Mouse (Mus musculus) heart, embryonic 12.5 days (tissue): ENCODE data around the gene B4galt2. TPM values are rescaled to one million over a fixed set of nuclear protein-coding genes. Genes with fewer than 3 reads are reported as not detected.

Experiments used
- ATAC-seq: fragments of 200-750 bp; cut with Nextera tagmentation; 2 replicates; pipeline ENCODE4 v1.8.0; 2017; ENCODE audit warnings: moderate TSS enrichment, moderate library complexity; ENCODE audit not compliant: insufficient number of reproducible peaks, low FRiP score
- H3K27ac ChIP-seq: fragments of 300-500 bp; sonication (generic); 2 replicates; pipeline ENCODE4 v1.5.1; 2016; ENCODE audit warnings: mild to moderate bottlenecking, moderate library complexity; ENCODE audit not compliant: poor library complexity, severe bottlenecking
- H3K27me3 ChIP-seq: fragments of 300-500 bp; sonication (generic); replicated peaks from 2 replicates; pipeline ENCODE4 v1.6.1; 2016; ENCODE audit warnings: mild to moderate bottlenecking, moderate library complexity
- H3K36me3 ChIP-seq: fragments of 300-500 bp; sonication (generic); 2 replicates; pipeline ENCODE4 v1.6.1; 2016; ENCODE audit warnings: mild to moderate bottlenecking, moderate library complexity
- H3K4me1 ChIP-seq: fragments of 300-500 bp; sonication (generic); replicated peaks from 2 replicates; pipeline ENCODE4 v1.6.1; 2016; ENCODE audit warnings: mild to moderate bottlenecking
- H3K4me2 ChIP-seq: fragments of 300-500 bp; sonication (generic); 2 replicates; pipeline ENCODE4 v1.6.1; 2016; ENCODE audit warnings: mild to moderate bottlenecking, moderate library complexity
- H3K4me3 ChIP-seq: fragments of 300-500 bp; sonication (generic); 2 replicates; pipeline ENCODE4 v1.5.1; 2016; ENCODE audit warnings: mild to moderate bottlenecking
- H3K9ac ChIP-seq: fragments of 300-500 bp; sonication (generic); 2 replicates; pipeline ENCODE4 v1.6.1; 2016; ENCODE audit warnings: mild to moderate bottlenecking, moderate library complexity
- H3K9me3 ChIP-seq: fragments of 300-500 bp; sonication (generic); replicated peaks from 2 replicates; pipeline ENCODE4 v1.6.1; 2016; ENCODE audit warnings: mild to moderate bottlenecking, moderate library complexity
- WGBS: fragments of 180-500 bp; shearing (Covaris S2); methylation state at CpG from one replicate; pipeline ENCODE4 v1.1.7; 2016; 5-methylcytosine and 5-hydroxymethylcytosine counted together
- polyA plus RNA-seq: library from polyadenylated mRNA; unstranded; fragments of >200 nt; fragmentation: Nextera tagmentation; extraction: Ambion mirVana; gene quantifications from 2 replicates; pipeline ENCODE4 v1.2.1, GENCODE M21; 2016

Gene B4galt2
- polyA plus RNA-seq, 1 experiment from 2014 or later, result 18.3 TPM

- Histone ChIP-seq H3K9me3 (no peaks in the 10 kb centered on the region), H3K4me1 (peaks cover 29% of the 10 kb centered on the region), H3K4me2 (no peak overlapping the region), H3K36me3 (peaks cover 12% of the 10 kb centered on the region), H3K9ac (no peak overlapping the region), H3K4me3 (no peak overlapping the region), H3K27me3 (peaks cover 38% of the 10 kb centered on the region), H3K27ac (no peak overlapping the region)
- no peak for ATAC-seq
- WGBS, result 70% methylated on average over 9 of the region's 9 CpGs
Observed at GRCm38 (mm10) chr4:117869317-117869716, 14.0 kb downstream of the B4galt2 start.

- H3K9ac ChIP-seq, result peak overlapping the region; percentile 3
- 17% methylated on average over 24 of the region's 24 CpGs for WGBS
- H3K27ac ChIP-seq, result no peak overlapping the region
- no peaks in the 10 kb centered on the region for H3K9me3 ChIP-seq
- ATAC-seq, result no peak
- H3K36me3 ChIP-seq, result no peaks in the 10 kb centered on the region
- peak overlapping the region; percentile 18 for H3K4me2 ChIP-seq
- H3K4me1 ChIP-seq, result peaks cover 25% of the 10 kb centered on the region
- peaks cover 38% of the 10 kb centered on the region for H3K27me3 ChIP-seq
- no peak overlapping the region for H3K4me3 ChIP-seq
Observed at GRCm38 (mm10) chr4:117867823-117868222, 15.5 kb downstream of the B4galt2 start.

GRCm38 (mm10) chr4:117867000-117867399, 16.3 kb downstream of the B4galt2 start:
- WGBS, result 63% methylated on average over 6 of the region's 6 CpGs
- H3K9me3 ChIP-seq, result no peaks in the 10 kb centered on the region
- H3K27ac ChIP-seq, result no peak overlapping the region
- peaks cover 38% of the 10 kb centered on the region for H3K27me3 ChIP-seq
- H3K4me1 ChIP-seq, result peaks cover 21% of the 10 kb centered on the region
- no peak overlapping the region for H3K4me3 ChIP-seq
- H3K4me2 ChIP-seq, result no peak overlapping the region
- no peak overlapping the region for H3K9ac ChIP-seq
- no peaks in the 10 kb centered on the region for H3K36me3 ChIP-seq
- no peak for ATAC-seq

- peak; percentile 30; the same call in 1 of the 2 replicates for ATAC-seq
- Histone ChIP-seq H3K4me2 (no peak overlapping the region), H3K9me3 (no peaks in the 10 kb centered on the region), H3K27me3 (peaks cover 38% of the 10 kb centered on the region), H3K27ac (no peak overlapping the region), H3K9ac (no peak overlapping the region), H3K36me3 (no peaks in the 10 kb centered on the region), H3K4me1 (peaks cover 12% of the 10 kb centered on the region), H3K4me3 (no peak overlapping the region)
- WGBS, result 66% methylated on average over 9 of the region's 9 CpGs
Observed at GRCm38 (mm10) chr4:117866083-117866482, 17.2 kb downstream of the B4galt2 start.

- Histone ChIP-seq H3K9ac (no peak overlapping the region), H3K9me3 (no peaks in the 10 kb centered on the region), H3K27me3 (peaks cover 13% of the 10 kb centered on the region), H3K4me2 (no peak overlapping the region), H3K36me3 (no peaks in the 10 kb centered on the region), H3K4me3 (no peak overlapping the region), H3K4me1 (peaks cover 11% of the 10 kb centered on the region), H3K27ac (no peak overlapping the region)
- 42% methylated on average over 4 of the region's 4 CpGs for WGBS
- 0 out of 2 replicates have a peak, but pooled peaks have one; percentile 13 for ATAC-seq
Observed at GRCm38 (mm10) chr4:117862823-117863222, 20.5 kb downstream of the B4galt2 start.

GRCm38 (mm10) chr4:117860570-117860969, 22.7 kb downstream of the B4galt2 start:
- H3K4me1 ChIP-seq, result peaks cover 6% of the 10 kb centered on the region
- H3K4me3 ChIP-seq, result no peak overlapping the region
- WGBS, result 84% methylated on average over 9 of the region's 9 CpGs
- no peak overlapping the region for H3K4me2 ChIP-seq
- H3K9me3 ChIP-seq, result no peaks in the 10 kb centered on the region
- no peak overlapping the region for H3K9ac ChIP-seq
- H3K36me3 ChIP-seq, result peaks cover 12% of the 10 kb centered on the region
- peaks cover 11% of the 10 kb centered on the region; the same call in 1 of the 2 replicates for H3K27me3 ChIP-seq
- ATAC-seq, result no peak
- H3K27ac ChIP-seq, result no peak overlapping the region

GRCm38 (mm10) chr4:117858794-117859193, 24.5 kb downstream of the B4galt2 start:
- 72% methylated on average over 3 of the region's 3 CpGs for WGBS
- Histone ChIP-seq H3K9me3 (no peaks in the 10 kb centered on the region), H3K36me3 (peaks cover 12% of the 10 kb centered on the region), H3K27me3 (peaks cover 6% of the 10 kb centered on the region; the same call in 1 of the 2 replicates), H3K27ac (no peak overlapping the region), H3K4me3 (no peak overlapping the region), H3K4me2 (no peak overlapping the region), H3K4me1 (peaks cover 24% of the 10 kb centered on the region), H3K9ac (no peak overlapping the region)
- ATAC-seq, result 0 out of 2 replicates have a peak, but pooled peaks have one; percentile 17

- Histone ChIP-seq H3K36me3 (peaks cover 12% of the 10 kb centered on the region), H3K9ac (no peak overlapping the region), H3K27me3 (peaks cover 6% of the 10 kb centered on the region; the same call in 1 of the 2 replicates), H3K4me2 (no peak overlapping the region), H3K4me1 (peaks cover 22% of the 10 kb centered on the region), H3K27ac (no peak overlapping the region), H3K4me3 (no peak overlapping the region), H3K9me3 (no peaks in the 10 kb centered on the region)
- ATAC-seq, result 0 out of 2 replicates have a peak, but pooled peaks have one; percentile 16
- WGBS, result 75% methylated on average over 9 of the region's 9 CpGs
Observed at GRCm38 (mm10) chr4:117855146-117855545, 28.1 kb downstream of the B4galt2 start.

- Histone ChIP-seq H3K27me3 (0 out of 2 replicates have a peak, but pooled peaks cover 13% of the 10 kb centered on the region), H3K9me3 (no peaks in the 10 kb centered on the region), H3K4me2 (no peak overlapping the region), H3K9ac (no peak overlapping the region), H3K4me1 (peaks cover 27% of the 10 kb centered on the region), H3K27ac (no peak overlapping the region), H3K36me3 (peaks cover 8% of the 10 kb centered on the region), H3K4me3 (no peak overlapping the region)
- no peak for ATAC-seq
- WGBS, result 83% methylated on average over 10 of the region's 10 CpGs
Observed at GRCm38 (mm10) chr4:117852152-117852868, 31.0 kb downstream of the B4galt2 start.

- no peak overlapping the region for H3K4me3 ChIP-seq
- H3K36me3 ChIP-seq, result peaks cover 2% of the 10 kb centered on the region; the same call in 1 of the 2 replicates
- peaks cover 27% of the 10 kb centered on the region for H3K4me1 ChIP-seq
- no peak overlapping the region for H3K4me2 ChIP-seq
- 66% methylated on average over 7 of the region's 7 CpGs for whole genome bisulfite sequencing
- no peak overlapping the region for H3K27ac ChIP-seq
- H3K9ac ChIP-seq, result no peak overlapping the region
- no peaks in the 10 kb centered on the region for H3K9me3 ChIP-seq
- no peak for ATAC-seq
- H3K27me3 ChIP-seq, result 0 out of 2 replicates have a peak, but pooled peaks cover 12% of the 10 kb centered on the region
Observed at GRCm38 (mm10) chr4:117850871-117851270, 32.4 kb downstream of the B4galt2 start.

GRCm38 (mm10) chr4:117850176-117850575, 33.1 kb downstream of the B4galt2 start:
- Histone ChIP-seq H3K4me1 (peaks cover 22% of the 10 kb centered on the region), H3K36me3 (peaks cover 4% of the 10 kb centered on the region; the same call in 1 of the 2 replicates), H3K27ac (no peak overlapping the region), H3K4me3 (no peak overlapping the region), H3K9ac (no peak overlapping the region), H3K9me3 (no peaks in the 10 kb centered on the region), H3K4me2 (no peak overlapping the region), H3K27me3 (0 out of 2 replicates have a peak, but pooled peaks cover 12% of the 10 kb centered on the region)
- ATAC-seq, result no peak
- WGBS, result 85% methylated on average over 7 of the region's 7 CpGs
